Mouse (Mus musculus) spleen, adult 2 months (tissue): ENCODE results near the gene Kcnh7.

Source experiments
- CTCF ChIP-seq: fragments of 200-500 bp; IDR thresholded peaks from 2 replicates; pipeline ENCODE4 v1.5.1; 2011; ENCODE audit warnings: mild to moderate bottlenecking, inconsistent platforms; ENCODE audit not compliant: insufficient read depth, insufficient read length, insufficient replicate concordance; ENCODE audit errors: extremely low read depth
- POLR2A ChIP-seq: fragments of 200-500 bp; IDR thresholded peaks from 2 replicates; pipeline ENCODE4 v1.6.1; 2011; ENCODE audit warnings: low read depth, low read length, inconsistent platforms

- TF ChIP-seq CTCF (no peak), POLR2A (no peak)
Measured at GRCm38 (mm10) chr2:62834261-62834660, 349.8 kb downstream of the Kcnh7 start.
